ENCODE assay signal across 8 mouse cellular contexts in the genomic region with DNA sequence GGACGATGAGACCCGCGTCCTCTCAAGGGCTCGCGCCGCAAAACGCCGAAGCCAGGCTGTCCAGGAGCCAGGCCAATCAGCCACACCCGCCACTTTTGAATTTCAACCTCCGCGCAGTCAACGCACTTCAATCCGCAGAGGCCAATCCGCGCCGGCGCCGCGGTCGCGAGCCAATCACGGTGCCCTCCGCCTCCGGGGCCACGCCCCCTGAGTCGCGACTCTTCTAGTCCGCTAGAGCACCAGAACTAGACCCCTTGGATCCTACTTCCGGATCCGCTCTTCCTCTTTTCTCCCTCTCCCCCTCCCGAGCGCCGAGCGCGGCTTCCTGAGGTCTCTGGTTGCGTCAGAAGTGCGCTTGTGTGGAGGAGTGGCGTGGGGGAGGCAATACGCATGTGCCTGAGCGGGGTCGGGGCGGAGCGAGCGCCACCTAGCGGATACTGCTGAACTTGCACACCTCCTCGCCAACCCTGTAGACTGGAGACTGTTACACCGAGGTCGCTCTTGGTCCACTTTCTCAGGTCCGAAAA. TPM values are rescaled to one million over a fixed set of nuclear protein-coding genes. Genes with fewer than 3 reads are reported as not detected.
DNase-seq lines count a peak whose midpoint lies in the region; ATAC-seq and TF ChIP-seq lines count a peak whose summit lies in the region.

A gene (minus strand): TSS at position 129 of the 527 bp plus-strand sequence.

- peaks cover 2 to 16% of the 10 kb centered on the region in 2 experiments; a peak in 3 of 4 replicates for H3K36me3 ChIP-seq in MEL (ENCODE audit: control insufficient read depth in 1 of 2, insufficient read depth in 2 of 2, low read length in 2 of 2)
- H3K36me3 ChIP-seq in forebrain, postnatal 0 days (ENCODE audit: insufficient read depth): no peaks in the 10 kb centered on the region
- peaks cover 7% of the 10 kb centered on the region; the same call in 1 of the 2 replicates for H3K36me3 ChIP-seq in lung, embryonic 15.5 days

- H3K27me3 ChIP-seq in MEL (ENCODE audit: control insufficient read depth in 1 of 2, insufficient read depth in 2 of 2, low read length in 2 of 2): no peaks in the 10 kb centered on the region
- no peaks in the 10 kb centered on the region for H3K27me3 ChIP-seq in cerebellum, adult 2 months (ENCODE audit: control insufficient read depth, insufficient read depth, low read length)
- no peaks in the 10 kb centered on the region for H3K27me3 ChIP-seq in forebrain, postnatal 0 days (ENCODE audit: insufficient read depth, low read length)
- H3K27me3 ChIP-seq in lung, embryonic 15.5 days: no peaks in the 10 kb centered on the region

- peak; percentile 100 for ATAC-seq in forebrain, postnatal 0 days
- ATAC-seq in lung, embryonic 15.5 days (ENCODE audit: borderline replicate concordance, extremely low read depth, low FRiP score, low TSS enrichment): peak; percentile 99

- no peaks in the 10 kb centered on the region for H3K9me3 ChIP-seq in MEL (replicated peaks; ENCODE audit: insufficient read depth, low read length)
- no peaks in the 10 kb centered on the region for H3K9me3 ChIP-seq in forebrain, postnatal 0 days (ENCODE audit: low read length)
- H3K9me3 ChIP-seq in lung, embryonic 15.5 days: no peaks in the 10 kb centered on the region

- WGBS in cerebellum, adult 2 months: under 1% methylated on average over 49 of the region's 49 CpGs
- WGBS in forebrain, postnatal 0 days: under 1% methylated on average over 49 of the region's 49 CpGs
- under 1% methylated on average over 49 of the region's 49 CpGs for WGBS in lung, embryonic 15.5 days

- peak within 1 kb of the TSS; percentile 84 for H3K9ac ChIP-seq in MEL (ENCODE audit: control insufficient read depth, low read depth, low read length, poor library complexity, severe bottlenecking)
- peak within 1 kb of the TSS; percentile 6 for H3K9ac ChIP-seq in forebrain, postnatal 0 days
- peak within 1 kb of the TSS; percentile 66 for H3K9ac ChIP-seq in lung, embryonic 15.5 days

- H3K79me2 ChIP-seq in MEL (ENCODE audit: control insufficient read depth, insufficient read depth, low read length, poor library complexity): peaks cover 27% of the 10 kb centered on the region

- peak within 1 kb of the TSS; percentile 71 for H3K4me2 ChIP-seq in forebrain, postnatal 0 days (ENCODE audit: low read depth)
- H3K4me2 ChIP-seq in lung, embryonic 15.5 days: peak within 1 kb of the TSS; percentile 62

- peak within 1 kb of the TSS; percentile 61 for H3K27ac ChIP-seq in MEL (ENCODE audit: control insufficient read depth, low read depth, low read length)
- H3K27ac ChIP-seq in cerebellum, adult 2 months (ENCODE audit: insufficient read depth, low read length): no peak within 1 kb of the TSS
- H3K27ac ChIP-seq in forebrain, postnatal 0 days (ENCODE audit: low read depth, low read length): no peak within 1 kb of the TSS
- peak within 1 kb of the TSS; percentile 75 for H3K27ac ChIP-seq in lung, embryonic 15.5 days

- peak; percentile 78 to 89 (median 79) for TF ChIP-seq CTCF in MEL (IDR thresholded peaks at IDR 0.05 in 2 of 3, conservative IDR thresholded peaks at IDR 0.05 in 1 of 3; ENCODE audit: control insufficient read depth in 1 of 3, insufficient read depth in 1 of 3, low read depth in 2 of 3, low read length in 3 of 3, poor library complexity in 1 of 3, severe bottlenecking in 1 of 3)
- peak; percentile 92 for TF ChIP-seq CTCF in cerebellum, adult 2 months (IDR thresholded peaks at IDR 0.05; ENCODE audit: borderline replicate concordance, insufficient read depth, low read depth, low read length)
- TF ChIP-seq CTCF in forebrain, postnatal 0 days (IDR thresholded peaks at IDR 0.05; ENCODE audit: low read depth): peak; percentile 99

- peak; percentile 99 for DNase-seq in MEL (ENCODE audit: low read depth, low spot score)
- peak; percentile 99 to 100 for DNase-seq in cerebellum, adult 2 months
- DNase-seq in forebrain, postnatal 0 days: peak; percentile 100
- DNase-seq in heart, postnatal 4 days: peak; percentile 100
- peak; percentile 100 for DNase-seq in layer of hippocampus, adult 8-10 months (ENCODE audit: low spot score in 2 of 2)
- DNase-seq in ovary, adult 18-20 months (ENCODE audit: low spot score): peak; percentile 100
- DNase-seq in thymus, postnatal 0 days (ENCODE audit: low spot score): peak; percentile 100

- peak within 1 kb of the TSS; percentile 60 to 89 for H3K4me3 ChIP-seq in MEL (ENCODE audit: control insufficient read depth in 1 of 2, insufficient read depth in 1 of 2, low read depth in 2 of 2, low read length in 2 of 2)
- peak within 1 kb of the TSS; percentile 94 for H3K4me3 ChIP-seq in cerebellum, adult 2 months (replicated peaks; ENCODE audit: insufficient read depth, low read depth, low read length)
- H3K4me3 ChIP-seq in forebrain, postnatal 0 days (ENCODE audit: low read depth, low read length): peak within 1 kb of the TSS; percentile 44
- peak within 1 kb of the TSS; percentile 73 for H3K4me3 ChIP-seq in lung, embryonic 15.5 days

- TF ChIP-seq EP300 in MEL (IDR thresholded peaks at IDR 0.05; ENCODE audit: low read depth in 1 of 2, low read length in 2 of 2): peak in 1 of 2 experiments; percentile 49; a peak in 1 of 4 replicates

- TF ChIP-seq POLR2A in MEL (IDR thresholded peaks at IDR 0.05; ENCODE audit: control insufficient read depth in 1 of 2, insufficient read depth in 1 of 2, low read depth in 1 of 2, low read length in 2 of 2, poor library complexity in 1 of 2): peak; percentile 62 to 75
- no peak for TF ChIP-seq POLR2A in cerebellum, adult 2 months (IDR thresholded peaks at IDR 0.05; ENCODE audit: borderline replicate concordance, insufficient read depth, low read length)

- H3K4me1 ChIP-seq in MEL (ENCODE audit: control insufficient read depth in 1 of 2, insufficient read depth in 2 of 2, low read length in 2 of 2): peaks cover 4 to 18% of the 10 kb centered on the region in 2 experiments
- H3K4me1 ChIP-seq in cerebellum, adult 2 months (ENCODE audit: control insufficient read depth, insufficient read depth, low read length): no peaks in the 10 kb centered on the region
- no peaks in the 10 kb centered on the region for H3K4me1 ChIP-seq in forebrain, postnatal 0 days (ENCODE audit: insufficient read depth)
- H3K4me1 ChIP-seq in lung, embryonic 15.5 days: peaks cover 17% of the 10 kb centered on the region; the same call in 1 of the 2 replicates

- TF ChIP-seq RAD21 in MEL (IDR thresholded peaks at IDR 0.05; ENCODE audit: low read depth, low read length): no peak; the same call in 1 of the 2 replicates

TF ChIP-seq in MEL, 35 proteins besides CTCF, POLR2A, EP300 and RAD21 (continues in another document):
- TF ChIP-seq SMC3 (IDR thresholded peaks at IDR 0.05; ENCODE audit: low read depth, low read length) (peak; percentile 53), POLR2AphosphoS2 (IDR thresholded peaks at IDR 0.05; ENCODE audit: low read length) (no peak), MYC (IDR thresholded peaks at IDR 0.05; ENCODE audit: low read depth, low read length) (peak; percentile 95), MYB (IDR thresholded peaks at IDR 0.05; ENCODE audit: low read depth, low read length) (no peak), E2F4 (IDR thresholded peaks at IDR 0.05; ENCODE audit: borderline replicate concordance, low read depth, low read length) (no peak), MAFK (IDR thresholded peaks at IDR 0.05; ENCODE audit: borderline replicate concordance, low read depth, low read length) (no peak), MAX (IDR thresholded peaks at IDR 0.05; ENCODE audit: low read length) (peak; percentile 81), USF2 (IDR thresholded peaks at IDR 0.05; ENCODE audit: borderline replicate concordance in 1 of 2, insufficient read depth in 1 of 2, low read depth in 1 of 2, low read length in 2 of 2) (no peak), UBTF (IDR thresholded peaks at IDR 0.05; ENCODE audit: borderline replicate concordance, insufficient read depth, low read depth, low read length) (no peak), POLR2AphosphoS5 (IDR thresholded peaks at IDR 0.05; ENCODE audit: borderline replicate concordance, low read depth, low read length) (no peak), GABPA (IDR thresholded peaks at IDR 0.05; ENCODE audit: low read depth, low read length) (no peak), RCOR1 (IDR thresholded peaks at IDR 0.05; ENCODE audit: low read depth, low read length) (no peak), ETS1 (IDR thresholded peaks at IDR 0.05; ENCODE audit: low read depth, low read length) (peak; percentile 79), SIN3A (IDR thresholded peaks at IDR 0.05; ENCODE audit: low read length) (peak; percentile 92), TBP (IDR thresholded peaks at IDR 0.05; ENCODE audit: low read depth, low read length) (peak; percentile 65), ZNF384 (IDR thresholded peaks at IDR 0.05; ENCODE audit: low read depth, low read length) (peak; percentile 25; the same call in 1 of the 2 replicates), MEF2A (IDR thresholded peaks at IDR 0.05; ENCODE audit: extremely low read depth, insufficient replicate concordance, low read depth, low read length, poor library complexity, severe bottlenecking) (no peak), NRF1 (IDR thresholded peaks at IDR 0.05; ENCODE audit: insufficient read depth, low read depth, low read length, poor library complexity, severe bottlenecking) (peak; percentile 81), HCFC1 (IDR thresholded peaks at IDR 0.05; ENCODE audit: low read depth, low read length) (peak; percentile 90), ZMIZ1 (IDR thresholded peaks at IDR 0.05; ENCODE audit: low read depth, low read length) (peak; percentile 70; the same call in 1 of the 2 replicates), NELFE (IDR thresholded peaks at IDR 0.05; ENCODE audit: low read depth, low read length) (peak; percentile 42; the same call in 1 of the 2 replicates), GATA1 (IDR thresholded peaks at IDR 0.05; ENCODE audit: low read depth, low read length) (no peak), BHLHE40 (IDR thresholded peaks at IDR 0.05; ENCODE audit: borderline replicate concordance, low read depth, low read length) (no peak), ELF1 (IDR thresholded peaks at IDR 0.05; ENCODE audit: low read depth, low read length) (peak; percentile 96)

RNA-seq across cellular contexts. Expression of the gene that starts here (rescaled TPM):
- 17.1 and 20.6 TPM in 2 replicates for total RNA-seq in MEL (2012; rRNA removed)
- 10 to 100 TPM in 1 of 2 experiments, not detected in 1; 53.5 TPM for polyA plus RNA-seq in MEL (2012; ENCODE audit: insufficient read depth in 1 of 2, insufficient read length in 2 of 2, low read depth in 1 of 2, low replicate concordance in 2 of 2, missing spikeins in 1 of 2)
- polyA plus RNA-seq in cerebellum, adult 2 months (2012; rRNA removed): 2.2 and 2.3 TPM in 2 replicates
- total RNA-seq in forebrain, postnatal 0 days (2014; rRNA removed): 4.3 and 4.7 TPM in 2 replicates
- 1.3 and 1.4 TPM in 2 replicates for polyA plus RNA-seq in forebrain, postnatal 0 days (2015; fragmentation: Nextera tagmentation; extraction: Ambion mirVana)
- 10 to 100 TPM; 40.2 to 42.7 TPM for total RNA-seq in heart, postnatal 4 days (2021)
- total RNA-seq in layer of hippocampus, adult 8-10 months (2022): 1 to 10 TPM; 1.9 to 2.6 (median 2.5) TPM
- polyA plus RNA-seq in lung, embryonic 15.5 days (2015; fragmentation: Nextera tagmentation; extraction: Ambion mirVana): 10.1 and 10.6 TPM in 2 replicates
- 5.9 and 6.8 TPM in 2 replicates for polyA plus RNA-seq in thymus, postnatal 0 days (2015; fragmentation: Nextera tagmentation; extraction: Ambion mirVana)

Comparison
In these comparisons a context has a peak if more than half of its experiments do, and no peak if none do; other contexts are left out.
1. H3K27ac ChIP-seq: peak in MEL (single experiment) and lung, embryonic 15.5 days (single experiment); none in cerebellum, adult 2 months (single experiment) and forebrain, postnatal 0 days (single experiment).
2. H3K4me3 ChIP-seq: peak in every context shown above with its lines; median percentile 94 in cerebellum, adult 2 months; 74 in MEL; 73 in lung, embryonic 15.5 days; 44 in forebrain, postnatal 0 days.
3. H3K9ac ChIP-seq: peak in every context shown above with its lines; median percentile 84 in MEL; 66 in lung, embryonic 15.5 days; 6 in forebrain, postnatal 0 days.
4. Peak in every context shown above with its lines, with median percentiles within 50 percentile points of each other: DNase-seq and CTCF ChIP-seq.